Mouse (Mus musculus): ENCODE measurements around the gene Ppip5k1.

DNA sequence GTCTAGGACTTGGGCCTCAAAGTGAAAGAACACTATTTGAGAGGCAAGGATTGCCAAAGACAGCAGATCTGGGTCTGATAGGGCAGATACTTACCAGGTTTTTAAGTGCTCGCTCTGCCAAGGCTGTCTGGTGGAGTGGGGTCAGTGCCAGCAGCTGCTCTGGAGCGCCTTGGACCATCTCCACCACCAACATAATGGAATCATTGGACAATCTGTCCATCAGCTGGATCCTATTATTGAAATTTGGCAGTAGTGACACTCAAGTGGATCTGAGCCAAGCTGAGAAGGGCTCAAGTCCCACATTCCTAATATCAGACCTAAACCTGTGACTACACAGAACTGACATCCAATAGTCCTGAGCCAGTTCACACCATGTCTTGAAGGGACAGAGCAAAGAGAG is 13.6 kb upstream of the Ppip5k1 start:
- TF ChIP-seq GATA1 (IDR thresholded peaks at IDR 0.05; ENCODE audit: borderline replicate concordance, low read length) (no peak), FLI1 (IDR thresholded peaks at IDR 0.05; ENCODE audit: low read length) (no peak)
